Mouse (Mus musculus) neural tube, embryonic 14.5 days (tissue): Measurements from ENCODE around the gene Lgr6. TPM values are rescaled to one million over a fixed set of nuclear protein-coding genes. Genes with fewer than 3 reads are reported as not detected.

ENCODE experiments used
- ATAC-seq: fragments of 200-750 bp; cut with Nextera tagmentation; 2 replicates; pipeline ENCODE4 v1.8.0; 2017; ENCODE audit warnings: low read depth, mild to moderate bottlenecking, moderate TSS enrichment, moderate library complexity
- H3K27ac ChIP-seq: fragments of 300-500 bp; sonication (generic); 2 replicates; pipeline ENCODE4 v1.5.1; 2014; ENCODE audit warnings: low read depth, mild to moderate bottlenecking, control low read depth, low read length, moderate library complexity, mixed read lengths
- H3K27me3 ChIP-seq: fragments of 300-500 bp; sonication (generic); 2 replicates; pipeline ENCODE4 v1.6.1; 2014; ENCODE audit warnings: low read length; ENCODE audit not compliant: control insufficient read depth, insufficient read depth
- H3K36me3 ChIP-seq: fragments of 300-500 bp; sonication (generic); 2 replicates; pipeline ENCODE4 v1.6.1; 2014; ENCODE audit warnings: low read length, mixed read lengths; ENCODE audit not compliant: control insufficient read depth, insufficient read depth
- H3K4me1 ChIP-seq: fragments of 300-500 bp; sonication (generic); 2 replicates; pipeline ENCODE4 v1.6.1; 2014; ENCODE audit warnings: low read length; ENCODE audit not compliant: control insufficient read depth, insufficient read depth
- H3K4me2 ChIP-seq: fragments of 300-500 bp; sonication (generic); 2 replicates; pipeline ENCODE4 v1.6.1; 2014; ENCODE audit warnings: mild to moderate bottlenecking, low read depth, low read length, control low read depth
- H3K4me3 ChIP-seq: fragments of 300-500 bp; sonication (generic); 2 replicates; pipeline ENCODE4 v1.5.1; 2014; ENCODE audit warnings: low read depth, low read length, control low read depth, mixed read lengths
- H3K9ac ChIP-seq: fragments of 300-500 bp; sonication (generic); replicated peaks from 2 replicates; pipeline ENCODE4 v1.6.1; 2014; ENCODE audit warnings: low read depth, mild to moderate bottlenecking, control low read depth, low read length, mixed read lengths
- H3K9me3 ChIP-seq: fragments of 300-500 bp; sonication (generic); 2 replicates; pipeline ENCODE4 v1.6.1; 2016; ENCODE audit warnings: low read length; ENCODE audit not compliant: control insufficient read depth
- whole genome bisulfite sequencing: fragments of 180-500 bp; shearing (Covaris S2); extraction: QIAGEN DNeasy Blood & Tissue Kit; methylation state at CpG from one replicate; pipeline ENCODE4 v1.1.7; 2014; 5-methylcytosine and 5-hydroxymethylcytosine counted together
- polyA plus RNA-seq: library from polyadenylated mRNA; unstranded; fragments of >200 nt; fragmentation: Nextera tagmentation; extraction: Ambion mirVana; gene quantifications from 2 replicates; pipeline ENCODE4 v1.2.1, GENCODE M21; 2014

The Lgr6 gene
- polyA plus RNA-seq, 1 experiment from 2014 or later = 1.4 TPM

GRCm38 (mm10) chr1:135079021-135079420 is 26.1 kb downstream of the Lgr6 start:
- Histone ChIP-seq H3K4me1 (no peaks in the 10 kb centered on the region), H3K9me3 (no peaks in the 10 kb centered on the region), H3K9ac (no peak overlapping the region), H3K4me2 (no peak overlapping the region), H3K4me3 (no peak overlapping the region), H3K27me3 (no peaks in the 10 kb centered on the region), H3K36me3 (no peaks in the 10 kb centered on the region), H3K27ac (no peak overlapping the region)
- 58% methylated on average over 2 of the region's 2 CpGs for WGBS
- no peak for ATAC-seq

DNA sequence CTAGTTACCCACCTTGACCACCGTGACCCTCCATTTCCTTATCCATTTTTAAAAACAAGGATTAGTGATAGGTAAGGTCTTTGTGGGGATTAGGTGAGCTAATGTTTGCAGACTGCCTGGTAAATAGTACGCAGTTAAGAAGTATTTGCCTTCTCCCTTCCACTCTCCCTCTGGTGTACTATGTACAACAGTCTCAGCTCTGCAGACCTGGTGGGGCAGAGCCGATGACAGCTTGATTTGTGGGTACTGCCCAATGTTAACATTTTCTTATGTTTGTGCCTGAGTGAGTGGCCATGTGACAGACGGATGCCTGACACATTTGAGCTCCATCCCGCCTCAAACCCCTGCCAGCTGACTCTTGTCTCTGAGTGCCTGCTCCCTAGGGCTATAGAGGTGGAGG is 28.6 kb downstream of the Lgr6 start:
- no peaks in the 10 kb centered on the region for H3K36me3 ChIP-seq
- no peak for ATAC-seq
- no peak overlapping the region for H3K4me2 ChIP-seq
- no peaks in the 10 kb centered on the region for H3K9me3 ChIP-seq
- WGBS = 57% methylated on average over 5 of the region's 5 CpGs
- H3K9ac ChIP-seq = no peak overlapping the region
- H3K27me3 ChIP-seq = no peaks in the 10 kb centered on the region
- H3K27ac ChIP-seq = no peak overlapping the region
- H3K4me3 ChIP-seq = no peak overlapping the region
- H3K4me1 ChIP-seq = no peaks in the 10 kb centered on the region

DNA sequence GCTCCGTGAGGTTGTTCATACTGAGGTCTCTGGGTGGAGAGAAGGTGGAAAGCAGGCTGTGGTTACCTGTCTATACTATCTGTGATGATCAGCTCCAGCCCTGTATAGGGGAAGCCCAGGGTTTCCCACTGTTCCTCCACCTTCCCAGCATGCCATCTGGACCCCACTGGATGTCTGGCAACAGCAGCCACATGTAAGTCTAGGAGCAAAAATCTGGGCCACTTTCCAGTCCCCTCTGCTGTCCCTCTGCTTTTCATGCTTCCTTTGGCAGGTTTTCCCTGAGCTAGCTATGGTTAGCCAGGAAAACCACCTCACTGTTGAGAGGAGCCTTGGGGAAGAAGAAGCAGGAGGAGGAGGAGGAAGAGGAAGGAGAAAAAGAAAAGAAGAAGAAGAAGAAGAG is 29.8 kb downstream of the Lgr6 start:
- H3K36me3 ChIP-seq = no peaks in the 10 kb centered on the region
- no peak overlapping the region for H3K4me2 ChIP-seq
- H3K4me3 ChIP-seq = no peak overlapping the region
- H3K4me1 ChIP-seq = no peaks in the 10 kb centered on the region
- ATAC-seq = no peak
- H3K9me3 ChIP-seq = no peaks in the 10 kb centered on the region
- H3K9ac ChIP-seq = no peak overlapping the region
- no peak overlapping the region for H3K27ac ChIP-seq
- no peaks in the 10 kb centered on the region for H3K27me3 ChIP-seq
- 92% methylated on average over 1 of the region's 1 CpGs for WGBS

DNA sequence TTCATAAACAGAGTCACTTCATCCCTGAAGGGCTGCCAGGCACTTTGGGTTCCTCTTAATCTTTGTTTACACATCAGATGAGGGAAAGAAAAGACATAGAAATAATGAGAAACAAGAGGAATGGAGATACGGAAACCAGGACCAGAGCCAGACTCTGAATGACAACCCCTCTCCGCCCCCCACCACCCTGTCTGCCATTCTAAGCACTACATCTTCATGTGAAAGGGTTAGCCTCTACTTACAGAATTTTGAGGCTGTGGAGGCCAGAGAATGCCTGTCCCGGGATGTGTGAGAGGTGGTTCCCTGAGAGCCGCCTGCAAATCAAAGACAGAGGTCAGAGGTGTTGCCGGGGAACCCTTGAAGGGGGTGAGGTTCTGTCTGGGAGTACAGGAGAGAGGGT is 32.4 kb downstream of the Lgr6 start:
- ATAC-seq = no peak
- no peaks in the 10 kb centered on the region for H3K36me3 ChIP-seq
- no peaks in the 10 kb centered on the region for H3K27me3 ChIP-seq
- H3K27ac ChIP-seq = no peak overlapping the region
- WGBS = 75% methylated on average over 5 of the region's 5 CpGs
- no peaks in the 10 kb centered on the region for H3K9me3 ChIP-seq
- H3K4me1 ChIP-seq = no peaks in the 10 kb centered on the region
- no peak overlapping the region for H3K4me3 ChIP-seq
- no peak overlapping the region for H3K4me2 ChIP-seq
- no peak overlapping the region for H3K9ac ChIP-seq

DNA sequence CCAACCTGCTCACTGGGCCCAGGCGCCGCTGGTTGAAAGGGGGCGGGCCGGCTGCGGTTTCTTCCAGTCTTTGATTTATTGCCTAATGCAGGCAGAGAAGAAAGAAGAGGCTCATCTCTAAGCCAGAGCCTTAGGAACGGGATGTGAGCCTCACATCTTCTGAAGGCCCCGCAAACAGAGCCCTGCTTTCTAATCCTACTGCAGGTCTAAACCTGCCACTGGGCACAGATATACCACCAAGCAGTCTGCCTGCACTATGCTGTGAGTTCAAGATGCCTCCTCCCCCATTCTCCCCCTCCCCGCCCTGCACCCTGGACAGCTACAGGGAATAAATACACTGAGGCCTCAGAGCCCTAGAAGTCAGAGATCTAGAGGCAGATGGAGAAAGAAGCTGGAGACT is 35.2 kb downstream of the Lgr6 start:
- H3K9ac ChIP-seq = no peak overlapping the region
- H3K4me3 ChIP-seq = no peak overlapping the region
- peak; percentile 24; the same call in 1 of the 2 replicates for ATAC-seq
- no peaks in the 10 kb centered on the region for H3K27me3 ChIP-seq
- H3K9me3 ChIP-seq = no peaks in the 10 kb centered on the region
- no peaks in the 10 kb centered on the region for H3K4me1 ChIP-seq
- H3K4me2 ChIP-seq = no peak overlapping the region
- no peaks in the 10 kb centered on the region for H3K36me3 ChIP-seq
- WGBS = 27% methylated on average over 8 of the region's 8 CpGs
- no peak overlapping the region for H3K27ac ChIP-seq

DNA sequence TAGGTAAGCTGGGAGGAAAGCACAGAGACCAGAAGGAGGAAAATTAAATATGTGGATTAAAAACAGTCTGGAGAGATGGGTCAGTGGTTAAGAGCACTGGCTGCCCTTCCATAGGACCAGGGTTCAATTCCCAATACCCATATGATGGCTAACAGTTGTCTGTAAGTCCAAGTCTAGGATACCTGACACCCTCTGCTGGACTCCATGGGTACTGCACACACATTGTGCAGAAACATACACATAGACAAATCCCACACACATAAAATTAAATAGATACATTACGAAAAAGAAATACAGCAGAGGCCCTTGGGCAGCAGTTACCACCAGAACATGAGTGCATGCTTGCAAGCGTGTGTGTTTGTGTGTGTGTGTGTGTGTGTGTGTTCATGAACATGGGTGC is 40.6 kb downstream of the Lgr6 start:
- Histone ChIP-seq H3K4me1 (no peaks in the 10 kb centered on the region), H3K27ac (no peak overlapping the region), H3K27me3 (no peaks in the 10 kb centered on the region), H3K36me3 (no peaks in the 10 kb centered on the region), H3K4me2 (no peak overlapping the region), H3K9me3 (no peaks in the 10 kb centered on the region), H3K9ac (no peak overlapping the region), H3K4me3 (no peak overlapping the region)
- 98% methylated on average over 2 of the region's 2 CpGs for WGBS
- no peak for ATAC-seq

DNA sequence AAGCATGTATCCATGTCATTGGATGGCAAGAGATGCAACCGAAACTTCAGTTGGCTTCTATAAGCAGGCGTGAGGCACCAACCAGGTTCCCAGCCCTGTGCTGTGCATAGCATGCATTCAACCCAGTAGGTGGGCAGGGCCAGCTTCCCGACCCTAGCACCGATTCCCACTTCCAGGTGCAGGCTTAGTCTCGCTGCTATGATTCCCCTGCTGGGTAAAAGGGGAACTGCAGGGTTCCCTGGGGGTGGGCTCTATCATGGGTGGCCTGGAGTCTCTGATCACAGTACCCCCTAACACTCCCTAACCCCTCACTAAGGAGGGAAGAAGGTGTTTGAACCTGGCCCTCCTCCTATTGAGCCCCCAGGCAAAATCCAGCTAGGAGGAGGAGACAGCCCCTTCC is 42.1 kb downstream of the Lgr6 start:
- WGBS = 61% methylated on average over 5 of the region's 5 CpGs
- Histone ChIP-seq H3K4me2 (no peak overlapping the region), H3K4me3 (no peak overlapping the region), H3K27me3 (no peaks in the 10 kb centered on the region), H3K9ac (no peak overlapping the region), H3K36me3 (no peaks in the 10 kb centered on the region), H3K27ac (no peak overlapping the region), H3K9me3 (no peaks in the 10 kb centered on the region), H3K4me1 (no peaks in the 10 kb centered on the region)
- ATAC-seq = no peak

- Histone ChIP-seq H3K27ac (no peak overlapping the region), H3K36me3 (no peaks in the 10 kb centered on the region), H3K9ac (no peak overlapping the region), H3K4me1 (no peaks in the 10 kb centered on the region), H3K4me3 (no peak overlapping the region), H3K9me3 (no peaks in the 10 kb centered on the region), H3K4me2 (no peak overlapping the region), H3K27me3 (no peaks in the 10 kb centered on the region)
- no peak for ATAC-seq
- 92% methylated on average over 6 of the region's 6 CpGs for WGBS
These were observed 43.8 kb downstream of the Lgr6 start for GRCm38 (mm10) chr1:135061300-135061699.

DNA sequence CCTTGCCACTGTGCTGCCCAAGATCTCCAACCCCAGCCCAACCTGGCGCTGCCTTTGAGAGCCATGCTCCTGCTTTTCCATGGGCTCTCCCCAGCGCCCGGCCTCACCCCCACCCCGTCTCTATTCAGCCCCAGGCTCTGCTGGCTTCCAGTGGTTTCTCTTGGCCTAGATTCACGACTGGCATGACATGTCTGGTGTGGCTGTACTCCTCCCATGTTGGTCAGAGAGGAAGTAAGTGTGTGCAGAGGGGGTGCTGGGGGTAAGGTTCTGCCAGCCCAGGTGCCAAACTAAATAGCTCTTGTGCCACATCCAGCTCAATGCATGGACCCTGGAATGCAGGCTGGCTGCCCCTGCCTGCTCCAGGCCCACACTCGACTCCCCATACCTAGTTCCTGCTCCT is 44.9 kb downstream of the Lgr6 start:
- H3K9me3 ChIP-seq = no peaks in the 10 kb centered on the region
- H3K27me3 ChIP-seq = no peaks in the 10 kb centered on the region
- H3K4me1 ChIP-seq = peaks cover 5% of the 10 kb centered on the region
- no peak overlapping the region for H3K4me2 ChIP-seq
- H3K9ac ChIP-seq = no peak overlapping the region
- 82% methylated on average over 6 of the region's 6 CpGs for WGBS
- no peaks in the 10 kb centered on the region for H3K36me3 ChIP-seq
- H3K4me3 ChIP-seq = no peak overlapping the region
- H3K27ac ChIP-seq = no peak overlapping the region
- no peak for ATAC-seq

GRCm38 (mm10) chr1:135056901-135057300 is 48.2 kb downstream of the Lgr6 start:
- H3K4me2 ChIP-seq = no peak overlapping the region
- no peaks in the 10 kb centered on the region for H3K36me3 ChIP-seq
- H3K9ac ChIP-seq = no peak overlapping the region
- 84% methylated on average over 8 of the region's 8 CpGs for whole genome bisulfite sequencing
- no peak for ATAC-seq
- no peak overlapping the region for H3K27ac ChIP-seq
- H3K4me3 ChIP-seq = no peak overlapping the region
- peaks cover 5% of the 10 kb centered on the region for H3K4me1 ChIP-seq
- no peaks in the 10 kb centered on the region for H3K9me3 ChIP-seq
- H3K27me3 ChIP-seq = no peaks in the 10 kb centered on the region
